Mouse (Mus musculus) forebrain, embryonic 11.5 days (tissue): ENCODE results near the gene Chtf18. TPM values are rescaled to one million over a fixed set of nuclear protein-coding genes. Genes with fewer than 3 reads are reported as not detected.

Experiments used
- ATAC-seq: fragments of 200-750 bp; cut with Nextera tagmentation; replicated peaks from 2 replicates; pipeline ENCODE4 v1.8.0; 2017; ENCODE audit warnings: moderate TSS enrichment; ENCODE audit not compliant: low FRiP score
- DNase-seq: peaks from one replicate; pipeline ENCODE4 v3.0.0-alpha.2; 2017; ENCODE audit warnings: low spot score
- H3K27ac ChIP-seq: fragments of 300-500 bp; sonication (generic); 2 replicates; pipeline ENCODE4 v1.5.1; 2014; ENCODE audit warnings: low read depth, low read length
- H3K27me3 ChIP-seq: fragments of 300-500 bp; sonication (generic); 2 replicates; pipeline ENCODE4 v1.6.1; 2014; ENCODE audit warnings: mild to moderate bottlenecking, low read length, mixed read lengths; ENCODE audit not compliant: control insufficient read depth, insufficient read depth
- H3K36me3 ChIP-seq: fragments of 300-500 bp; sonication (generic); 2 replicates; pipeline ENCODE4 v1.6.1; 2014; ENCODE audit warnings: mild to moderate bottlenecking, low read length, moderate library complexity, mixed read lengths; ENCODE audit not compliant: control insufficient read depth, insufficient read depth
- H3K4me1 ChIP-seq: fragments of 300-500 bp; sonication (generic); replicated peaks from 2 replicates; pipeline ENCODE4 v1.6.1; 2014; ENCODE audit warnings: low read length, mixed read lengths; ENCODE audit not compliant: control insufficient read depth, insufficient read depth
- H3K4me2 ChIP-seq: fragments of 300-500 bp; sonication (generic); 2 replicates; pipeline ENCODE4 v1.6.1; 2014; ENCODE audit warnings: low read depth, mild to moderate bottlenecking, low read length, moderate library complexity, mixed read lengths; ENCODE audit not compliant: severe bottlenecking
- H3K4me3 ChIP-seq: fragments of 300-500 bp; sonication (generic); 2 replicates; pipeline ENCODE4 v1.5.1; 2014; ENCODE audit warnings: low read depth, low read length
- H3K9ac ChIP-seq: fragments of 300-500 bp; sonication (generic); 2 replicates; pipeline ENCODE4 v1.6.1; 2014; ENCODE audit warnings: low read length
- H3K9me3 ChIP-seq: fragments of 300-500 bp; sonication (generic); 2 replicates; pipeline ENCODE4 v1.6.1; 2016; ENCODE audit warnings: low read length, mixed read lengths; ENCODE audit not compliant: control insufficient read depth
- WGBS: fragments of 180-500 bp; shearing (Covaris S2); extraction: QIAGEN DNeasy Blood & Tissue Kit; methylation state at CpG from one replicate; pipeline ENCODE4 v1.1.7; 2014; 5-methylcytosine and 5-hydroxymethylcytosine counted together
- polyA plus RNA-seq: library from polyadenylated mRNA; unstranded; fragments of >200 nt; fragmentation: Nextera tagmentation; extraction: Ambion mirVana; gene quantifications from 2 replicates; pipeline ENCODE4 v1.2.1, GENCODE M21; 2014

The Chtf18 gene
- polyA plus RNA-seq, 1 experiment from 2014 or later, result 36.0 TPM

DNA sequence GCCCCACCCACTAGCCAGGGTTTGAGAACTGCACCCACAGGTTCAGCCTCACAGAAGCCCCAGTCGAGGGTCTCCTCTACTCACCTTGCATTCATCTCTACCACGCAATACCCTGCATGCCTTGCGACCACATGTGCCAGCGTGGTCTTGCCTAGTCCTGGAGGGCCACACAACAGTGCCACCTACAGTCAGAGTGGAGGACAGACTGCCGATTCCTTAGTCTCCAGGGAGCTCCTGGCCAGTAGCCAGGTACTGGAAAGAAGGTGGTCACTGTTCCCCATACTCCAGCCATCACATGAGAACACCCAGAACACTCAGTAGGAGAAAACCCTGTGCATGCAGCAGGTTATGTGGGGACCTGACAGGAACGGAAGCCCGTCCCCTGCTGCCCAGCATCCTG, 3.3 kb downstream of the Chtf18 start:
- Histone ChIP-seq H3K4me2 (no peak overlapping the region), H3K4me1 (peaks cover 17% of the 10 kb centered on the region), H3K9me3 (no peaks in the 10 kb centered on the region), H3K27ac (no peak overlapping the region), H3K36me3 (no peaks in the 10 kb centered on the region; the same call in 1 of the 2 replicates), H3K9ac (no peak overlapping the region), H3K4me3 (no peak overlapping the region), H3K27me3 (no peaks in the 10 kb centered on the region)
- WGBS, result 76% methylated on average over 7 of the region's 7 CpGs
- DNase-seq (no peak), ATAC-seq (no peak)

DNA sequence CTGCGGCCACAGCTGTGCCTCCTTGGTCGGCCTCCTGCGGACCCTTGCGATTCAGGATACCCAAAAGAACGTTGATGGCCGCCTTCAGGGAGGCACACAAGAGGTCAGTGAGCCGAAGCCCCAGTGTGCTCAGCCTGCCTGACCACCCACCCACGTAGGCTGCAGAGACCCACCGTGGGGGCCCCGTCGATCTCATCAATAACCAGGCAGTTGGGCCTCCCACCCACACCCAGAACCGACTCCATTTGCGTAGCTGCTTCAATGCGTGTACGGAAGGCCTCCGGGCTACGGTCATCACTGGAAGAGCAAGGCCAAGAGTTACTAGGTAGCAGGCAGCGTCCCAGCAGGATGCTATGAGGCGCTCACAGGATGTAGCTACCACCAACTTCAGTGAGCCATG, 3.7 kb downstream of the Chtf18 start:
- Histone ChIP-seq H3K27ac (no peak overlapping the region), H3K4me3 (no peak overlapping the region), H3K4me1 (peaks cover 17% of the 10 kb centered on the region), H3K9ac (no peak overlapping the region), H3K4me2 (no peak overlapping the region), H3K27me3 (no peaks in the 10 kb centered on the region; the same call in 1 of the 2 replicates), H3K9me3 (no peaks in the 10 kb centered on the region), H3K36me3 (no peaks in the 10 kb centered on the region; the same call in 1 of the 2 replicates)
- ATAC-seq (no peak), DNase-seq (no peak)
- WGBS, result 98% methylated on average over 19 of the region's 19 CpGs

- Histone ChIP-seq H3K9me3 (no peaks in the 10 kb centered on the region), H3K36me3 (no peaks in the 10 kb centered on the region; the same call in 1 of the 2 replicates), H3K4me3 (no peak overlapping the region), H3K27me3 (peaks cover 18% of the 10 kb centered on the region), H3K4me2 (no peak overlapping the region), H3K4me1 (peaks cover 19% of the 10 kb centered on the region; the same call in 1 of the 2 replicates), H3K27ac (no peak overlapping the region), H3K9ac (no peak overlapping the region)
- DNase-seq (no peak), ATAC-seq (no peak)
- 92% methylated on average over 5 of the region's 5 CpGs for WGBS
Measured at GRCm38 (mm10) chr17:25721476-25721875, 5.7 kb downstream of the Chtf18 start.

GRCm38 (mm10) chr17:25717691-25718090, 9.5 kb downstream of the Chtf18 start:
- peaks cover 24% of the 10 kb centered on the region for H3K27me3 ChIP-seq
- DNase-seq, result no peak
- peak; percentile 44; the same call in 1 of the 2 replicates for ATAC-seq
- no peaks in the 10 kb centered on the region; the same call in 1 of the 2 replicates for H3K36me3 ChIP-seq
- H3K4me3 ChIP-seq, result peak overlapping the region; percentile 27
- peak overlapping the region; percentile 53 for H3K4me2 ChIP-seq
- 16% methylated on average over 6 of the region's 6 CpGs for WGBS
- peaks cover 12% of the 10 kb centered on the region; the same call in 1 of the 2 replicates for H3K4me1 ChIP-seq
- no peak overlapping the region for H3K27ac ChIP-seq
- H3K9ac ChIP-seq, result peak overlapping the region; percentile 44
- no peaks in the 10 kb centered on the region for H3K9me3 ChIP-seq

GRCm38 (mm10) chr17:25716711-25717637, 10.2 kb downstream of the Chtf18 start, which contains the start of gene Gng13:
Gene Gng13, plus strand, starts transcription at chr17:25717171.
- Histone ChIP-seq H3K4me2 (peak within 1 kb of the TSS; percentile 53), H3K9ac (peak within 1 kb of the TSS; percentile 44), H3K36me3 (no peaks in the 10 kb centered on the region; the same call in 1 of the 2 replicates), H3K9me3 (no peaks in the 10 kb centered on the region), H3K27ac (no peak within 1 kb of the TSS), H3K4me1 (peaks cover 12% of the 10 kb centered on the region; the same call in 1 of the 2 replicates), H3K27me3 (peaks cover 24% of the 10 kb centered on the region), H3K4me3 (peak within 1 kb of the TSS; percentile 27)
- ATAC-seq, result peak; percentile 15; the same call in 1 of the 2 replicates
- no peak for DNase-seq
- 2% methylated on average over 45 of the region's 45 CpGs for WGBS

- H3K9ac ChIP-seq, result no peak overlapping the region
- no peaks in the 10 kb centered on the region; the same call in 1 of the 2 replicates for H3K36me3 ChIP-seq
- H3K27me3 ChIP-seq, result peaks cover 24% of the 10 kb centered on the region
- no peak overlapping the region for H3K4me2 ChIP-seq
- WGBS, result 4% methylated on average over 6 of the region's 6 CpGs
- H3K27ac ChIP-seq, result no peak overlapping the region
- peaks cover 12% of the 10 kb centered on the region; the same call in 1 of the 2 replicates for H3K4me1 ChIP-seq
- DNase-seq (peak; percentile 56), ATAC-seq (no peak)
- H3K4me3 ChIP-seq, result no peak overlapping the region
- no peaks in the 10 kb centered on the region for H3K9me3 ChIP-seq
Measured at GRCm38 (mm10) chr17:25716130-25716529, 11.1 kb downstream of the Chtf18 start.

DNA sequence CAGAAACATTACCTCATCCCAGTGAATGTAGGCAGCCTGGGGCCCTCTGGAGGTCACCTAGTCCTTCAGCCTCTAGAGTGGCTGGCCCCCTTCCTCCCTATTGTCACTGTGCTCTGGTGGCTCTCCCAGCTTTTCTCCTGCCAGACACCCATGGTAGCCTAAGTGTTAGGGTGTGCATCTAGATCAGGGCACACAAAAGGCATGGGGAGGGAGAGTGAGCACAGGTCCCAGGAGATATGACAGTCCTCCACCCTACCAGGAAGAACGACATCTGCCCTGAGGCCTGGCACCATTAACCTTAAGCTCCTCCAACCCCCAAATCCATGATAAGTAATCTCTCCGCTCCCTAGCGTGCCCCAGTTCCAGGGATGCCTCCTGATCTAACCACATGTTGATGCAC, 11.6 kb downstream of the Chtf18 start:
- H3K36me3 ChIP-seq, result no peaks in the 10 kb centered on the region; the same call in 1 of the 2 replicates
- no peak overlapping the region for H3K9ac ChIP-seq
- ATAC-seq (no peak), DNase-seq (peak; percentile 46)
- H3K4me2 ChIP-seq, result no peak overlapping the region
- H3K27ac ChIP-seq, result no peak overlapping the region
- H3K4me1 ChIP-seq, result peaks cover 12% of the 10 kb centered on the region; the same call in 1 of the 2 replicates
- WGBS, result 52% methylated on average over 3 of the region's 3 CpGs
- no peak overlapping the region for H3K4me3 ChIP-seq
- no peaks in the 10 kb centered on the region for H3K9me3 ChIP-seq
- peaks cover 24% of the 10 kb centered on the region for H3K27me3 ChIP-seq

DNA sequence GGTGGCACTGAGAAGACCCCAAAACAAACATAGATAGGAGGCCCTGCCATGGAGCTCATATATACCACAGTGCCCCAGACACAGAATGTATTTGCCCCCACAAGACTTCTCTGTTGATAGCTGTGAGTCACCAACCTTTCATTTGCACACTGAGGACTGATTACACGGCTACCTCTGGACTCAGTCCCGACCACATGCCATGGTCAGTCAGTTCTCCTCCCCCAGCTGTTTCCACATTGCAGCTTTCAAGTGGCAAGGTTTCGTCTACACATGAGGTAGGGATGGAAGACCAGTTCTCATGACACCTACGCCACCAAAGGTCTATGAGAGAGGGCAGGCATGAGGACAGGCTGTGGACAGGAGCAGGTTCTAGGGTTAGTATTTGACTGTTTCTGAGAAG, 16.1 kb downstream of the Chtf18 start:
- no peak overlapping the region for H3K9ac ChIP-seq
- no peaks in the 10 kb centered on the region for H3K4me1 ChIP-seq
- no peaks in the 10 kb centered on the region for H3K36me3 ChIP-seq
- DNase-seq, result no peak
- H3K9me3 ChIP-seq, result no peaks in the 10 kb centered on the region
- 76% methylated on average over 4 of the region's 4 CpGs for WGBS
- 0 out of 2 replicates have a peak, but pooled peaks cover 4% of the 10 kb centered on the region for H3K27me3 ChIP-seq
- no peak overlapping the region for H3K4me3 ChIP-seq
- H3K4me2 ChIP-seq, result no peak overlapping the region
- no peak overlapping the region for H3K27ac ChIP-seq
- ATAC-seq, result no peak
